Mouse (Mus musculus): ENCODE data around the gene Apol7e.
A peak's percentile ranks its signal among the peaks of the same experiment; 100 is the strongest.
"Not testable (repeated sequence)": the region's sequence is repeated elsewhere in the genome, so short reads cannot be mapped to it uniquely, and the experiment has no call there.

The Apol7e gene

GRCm38 (mm10) chr15:77698656-77699055 lies at the start of gene Apol7e:
Gene Apol7e (plus strand): TSS chr15:77698857.
- DNase-seq (ENCODE audit: low spot score in 2 of 2): not testable (repeated sequence)

DNA sequence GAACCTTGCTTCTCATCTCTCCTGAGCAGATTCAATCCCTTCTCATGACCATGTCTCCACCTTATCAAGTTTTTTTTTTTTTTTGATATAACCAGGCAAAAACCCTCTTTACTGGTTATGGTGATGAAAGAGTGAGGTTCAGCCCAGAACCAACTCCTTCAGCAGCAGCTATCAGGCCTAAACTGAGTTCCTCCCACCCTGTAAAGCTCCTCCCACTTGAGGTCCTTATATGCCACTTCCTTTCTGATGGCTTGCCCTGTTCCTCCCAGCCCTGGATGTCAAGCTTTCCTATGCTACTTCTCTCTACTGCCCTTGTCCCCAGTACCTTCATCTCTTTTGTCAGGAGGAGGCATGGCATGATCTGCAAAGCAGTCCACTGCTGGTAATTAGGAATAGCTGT lies 47.5 kb upstream of the Apol7e start:
- DNase-seq (ENCODE audit: low spot score in 2 of 2): not testable (repeated sequence)

- not testable (repeated sequence) for DNase-seq (ENCODE audit: low spot score in 2 of 2)
Measured at GRCm38 (mm10) chr15:77659773-77660172, 38.9 kb upstream of the Apol7e start.

- not testable (repeated sequence) for DNase-seq (ENCODE audit: low spot score in 2 of 2)
Measured at GRCm38 (mm10) chr15:77661841-77662240, 36.8 kb upstream of the Apol7e start.

DNA sequence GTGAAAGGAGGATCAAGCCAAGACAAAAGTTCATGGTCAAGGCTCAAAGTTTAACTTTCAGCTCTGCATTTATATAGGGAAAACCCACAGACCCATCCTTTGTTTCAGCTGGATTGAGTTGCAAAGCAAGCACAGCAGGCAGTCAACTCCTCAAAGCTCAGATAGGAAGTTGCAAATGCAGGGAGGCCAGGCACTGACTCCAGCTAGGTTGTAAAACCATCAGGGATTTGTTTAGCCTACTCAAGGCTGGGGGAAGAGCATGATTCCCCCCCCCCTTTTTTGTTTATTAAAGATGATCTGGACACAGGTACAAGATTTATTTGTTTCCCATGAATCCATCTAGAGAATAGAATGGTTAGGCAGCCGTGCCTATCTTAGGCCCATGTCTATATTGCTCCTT lies 24.6 kb upstream of the Apol7e start:
- not testable (repeated sequence) for DNase-seq (ENCODE audit: low spot score in 2 of 2)

DNA sequence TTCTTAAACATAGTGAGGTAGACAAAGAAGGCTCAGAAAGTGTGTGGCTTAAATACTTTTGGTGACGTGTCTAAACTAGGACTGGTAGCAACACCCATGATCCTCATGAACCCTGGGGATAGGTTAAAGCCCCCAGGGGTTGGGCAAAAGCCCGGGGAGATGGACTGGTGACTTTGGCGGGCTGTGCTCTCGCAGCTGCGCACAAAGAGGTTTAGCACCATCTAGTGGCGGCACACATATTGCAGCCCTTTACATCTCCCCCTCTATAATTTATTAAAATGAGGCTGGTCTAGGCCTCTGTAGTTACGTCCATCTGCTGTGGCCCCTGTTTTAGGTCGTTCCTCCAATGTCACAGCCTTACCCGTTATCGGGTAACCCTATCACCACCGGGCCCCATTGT lies 14.7 kb upstream of the Apol7e start:
- peak; percentile 8 to 13 for DNase-seq (ENCODE audit: low spot score in 2 of 2)

DNA sequence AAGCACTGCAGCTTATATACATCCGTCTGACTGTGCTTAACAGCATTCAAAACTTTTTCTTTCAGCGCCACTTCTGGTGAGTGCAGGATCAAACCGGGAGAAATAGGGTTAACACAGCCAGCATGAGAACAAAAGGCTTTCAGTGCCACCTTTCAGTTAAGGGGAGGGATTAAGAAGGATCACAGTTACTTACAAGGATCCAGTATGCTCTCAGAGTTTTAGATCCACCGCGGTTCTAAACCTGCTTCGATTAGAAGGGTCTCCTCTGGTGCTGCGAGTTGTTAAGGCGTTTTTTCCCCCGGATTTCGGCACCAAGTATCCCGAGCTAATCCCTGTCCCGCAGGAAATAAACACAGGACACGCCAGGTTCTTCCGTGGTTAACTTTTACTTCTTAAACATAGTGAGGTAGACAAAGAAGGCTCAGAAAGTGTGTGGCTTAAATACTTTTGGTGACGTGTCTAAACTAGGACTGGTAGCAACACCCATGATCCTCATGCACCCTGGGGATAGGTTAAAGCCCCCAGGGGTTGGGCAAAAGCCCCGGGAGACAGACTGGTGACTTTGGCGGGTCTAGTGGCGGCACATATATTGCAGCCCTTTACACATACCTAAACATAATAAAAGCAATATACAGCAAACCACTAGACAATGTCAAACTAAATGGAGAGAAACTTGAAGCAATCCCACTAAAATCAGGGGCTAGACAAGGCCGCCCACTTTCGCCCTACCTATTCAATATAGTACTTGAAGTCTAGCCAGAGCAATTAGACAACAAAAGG lies 6.9 kb upstream of the Apol7e start:
- DNase-seq (ENCODE audit: low spot score in 2 of 2): not testable (repeated sequence)

- peak; percentile 7 to 8 for DNase-seq (ENCODE audit: low spot score in 2 of 2)
Measured at GRCm38 (mm10) chr15:77694687-77695295, 3.9 kb upstream of the Apol7e start.

- not testable (repeated sequence) for DNase-seq (ENCODE audit: low spot score in 2 of 2)
Measured at GRCm38 (mm10) chr15:77705306-77705705, 6.6 kb downstream of the Apol7e start.

DNA sequence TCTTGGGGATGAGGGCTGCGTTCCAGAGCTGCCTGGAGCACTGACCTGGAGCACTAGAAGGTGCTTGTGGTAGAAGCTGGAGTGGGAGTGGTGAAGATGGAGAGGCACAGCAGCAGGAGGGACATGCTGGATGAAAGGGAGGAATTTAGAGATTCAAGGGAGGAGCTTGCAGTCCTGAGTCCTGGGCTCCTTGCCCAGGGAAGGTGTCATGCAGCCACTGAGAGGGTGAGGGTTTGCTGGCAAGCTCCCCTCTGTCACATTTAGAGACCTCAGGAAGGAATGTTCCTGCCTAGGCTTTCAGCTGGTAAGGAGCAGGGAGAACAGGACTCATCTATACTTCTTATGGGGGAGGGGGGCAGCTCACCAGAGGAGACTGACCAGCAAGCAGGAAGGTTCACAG lies 10.3 kb downstream of the Apol7e start:
- not testable (repeated sequence) for DNase-seq (ENCODE audit: low spot score in 2 of 2)

- not testable (repeated sequence) for DNase-seq (ENCODE audit: low spot score in 2 of 2)
Measured at GRCm38 (mm10) chr15:77718240-77718639, 19.6 kb downstream of the Apol7e start.

- DNase-seq (ENCODE audit: low spot score in 2 of 2): not testable (repeated sequence)
Measured at GRCm38 (mm10) chr15:77721509-77721908, 22.9 kb downstream of the Apol7e start.

GRCm38 (mm10) chr15:77724208-77724911 lies 25.7 kb downstream of the Apol7e start:
- not testable (repeated sequence) for DNase-seq (ENCODE audit: low spot score in 2 of 2)

- DNase-seq (ENCODE audit: low spot score in 2 of 2): not testable (repeated sequence)
Measured at GRCm38 (mm10) chr15:77725393-77726020, 26.9 kb downstream of the Apol7e start.

DNA sequence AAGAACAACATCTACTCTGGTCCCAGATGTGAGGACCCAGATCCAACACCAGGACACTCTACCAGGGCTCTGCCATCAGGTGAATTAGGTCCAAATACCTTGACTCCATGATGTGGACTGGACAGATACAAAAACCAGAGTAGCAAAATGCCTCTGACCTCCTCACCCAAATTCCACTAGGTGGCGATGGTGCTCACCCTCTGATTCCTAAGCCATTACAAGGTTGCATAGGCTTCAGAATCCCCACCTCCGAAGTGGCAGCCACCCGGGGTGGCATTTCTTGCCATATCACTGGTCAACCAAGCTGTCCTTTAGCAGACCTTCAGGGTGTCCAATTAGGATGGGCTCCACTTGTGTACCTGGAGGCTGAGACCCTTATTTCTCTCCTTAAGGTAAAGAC lies 28.5 kb downstream of the Apol7e start:
- DNase-seq (ENCODE audit: low spot score in 2 of 2): not testable (repeated sequence)

DNA sequence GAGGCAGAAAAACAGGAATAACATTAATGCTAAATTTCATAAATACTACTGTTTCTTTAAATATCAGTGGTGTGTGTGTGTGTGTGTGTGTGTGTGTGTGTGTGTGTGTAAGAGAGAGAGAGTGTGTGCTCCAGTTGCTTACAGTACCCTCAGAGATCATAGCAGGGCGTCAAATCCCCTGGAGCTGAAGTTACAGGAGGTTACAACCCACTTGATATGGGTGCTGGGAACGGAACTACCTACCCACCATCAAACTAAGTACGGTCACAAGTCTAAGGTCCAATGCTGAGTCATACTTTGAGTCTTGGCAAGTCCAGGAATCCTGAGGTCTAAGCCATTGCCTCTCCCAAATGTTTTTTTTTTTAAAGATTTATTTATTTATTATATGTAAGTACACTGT lies 29.1 kb downstream of the Apol7e start:
- DNase-seq (ENCODE audit: low spot score in 2 of 2): not testable (repeated sequence)

GRCm38 (mm10) chr15:77728739-77729138 lies 30.1 kb downstream of the Apol7e start, which contains the start of gene Apol9b:
Gene Apol9b (plus strand): TSS chr15:77729039.
- DNase-seq (ENCODE audit: low spot score in 2 of 2): not testable (repeated sequence)

DNA sequence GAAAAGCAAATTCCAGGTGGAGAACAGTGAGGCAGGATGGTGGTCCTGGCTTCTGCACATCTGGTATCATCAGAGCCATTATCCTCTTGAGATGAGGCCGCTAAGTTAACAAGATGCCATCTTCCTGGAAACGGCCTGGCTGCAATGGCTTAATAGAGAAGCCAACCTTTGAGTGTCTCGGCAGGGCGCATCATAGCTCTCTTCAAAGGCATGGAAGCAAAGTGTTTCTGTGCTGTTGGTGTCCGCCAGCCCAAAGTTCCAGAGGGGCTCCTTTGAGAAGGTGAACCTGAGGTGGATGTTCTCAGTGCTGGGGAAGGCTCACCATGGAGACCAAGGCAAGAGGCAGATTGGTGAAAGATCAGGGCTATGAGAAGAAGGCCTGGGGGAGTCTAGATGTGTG lies 32.9 kb downstream of the Apol7e start:
- no peak for DNase-seq (ENCODE audit: low spot score in 2 of 2)

DNA sequence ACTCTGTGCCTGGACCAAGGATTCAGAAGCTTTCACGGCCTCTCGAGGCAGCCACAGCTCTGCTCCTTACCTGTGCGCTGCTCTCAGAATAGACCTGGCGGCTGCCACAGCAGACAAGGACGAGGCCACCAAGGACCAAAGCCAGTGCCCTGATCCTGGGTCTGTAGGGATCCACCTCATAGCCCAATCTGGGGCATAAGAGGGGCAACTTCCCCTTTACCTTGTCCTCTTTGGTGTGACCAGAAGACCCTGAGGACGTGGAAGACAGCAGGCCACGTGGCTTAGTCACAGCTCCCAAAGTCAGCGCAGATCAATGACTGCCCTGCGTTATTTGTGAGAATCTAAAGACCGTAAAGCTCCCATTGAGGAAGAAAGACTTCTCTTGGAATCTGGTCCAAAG lies 34.2 kb downstream of the Apol7e start:
- not testable (repeated sequence) for DNase-seq (ENCODE audit: low spot score in 2 of 2)

GRCm38 (mm10) chr15:77733380-77733779 lies 34.7 kb downstream of the Apol7e start:
- DNase-seq (ENCODE audit: low spot score in 2 of 2): not testable (repeated sequence)

GRCm38 (mm10) chr15:77733903-77734302 lies 35.2 kb downstream of the Apol7e start:
- DNase-seq (ENCODE audit: low spot score in 2 of 2): not testable (repeated sequence)

Measured in urinary bladder, postnatal 36 days (tissue).